Mouse (Mus musculus) forebrain, embryonic 11.5 days (tissue): ENCODE measurements at regions not wholly inside any gene's neighbourhood (a gene's known extent, or its start where the extent isn't known, plus 50 kb on each side); places are given as distances from the start of the nearest gene placed in this dataset.
"Not testable (repeated sequence)": the region's sequence is repeated elsewhere in the genome, so short reads cannot be mapped to it uniquely, and the experiment has no call there.

ENCODE experiments used
- ATAC-seq: fragments of 200-750 bp; cut with Nextera tagmentation; replicated peaks from 2 replicates; pipeline ENCODE4 v1.8.0; 2017; ENCODE audit warnings: moderate TSS enrichment; ENCODE audit not compliant: low FRiP score
- DNase-seq: peaks from one replicate; pipeline ENCODE4 v3.0.0-alpha.2; 2017; ENCODE audit warnings: low spot score
- H3K27ac ChIP-seq: fragments of 300-500 bp; sonication (generic); 2 replicates; pipeline ENCODE4 v1.5.1; 2014; ENCODE audit warnings: low read depth, low read length
- H3K27me3 ChIP-seq: fragments of 300-500 bp; sonication (generic); 2 replicates; pipeline ENCODE4 v1.6.1; 2014; ENCODE audit warnings: mild to moderate bottlenecking, low read length, mixed read lengths; ENCODE audit not compliant: control insufficient read depth, insufficient read depth
- H3K36me3 ChIP-seq: fragments of 300-500 bp; sonication (generic); 2 replicates; pipeline ENCODE4 v1.6.1; 2014; ENCODE audit warnings: mild to moderate bottlenecking, low read length, moderate library complexity, mixed read lengths; ENCODE audit not compliant: control insufficient read depth, insufficient read depth
- H3K4me1 ChIP-seq: fragments of 300-500 bp; sonication (generic); replicated peaks from 2 replicates; pipeline ENCODE4 v1.6.1; 2014; ENCODE audit warnings: low read length, mixed read lengths; ENCODE audit not compliant: control insufficient read depth, insufficient read depth
- H3K4me2 ChIP-seq: fragments of 300-500 bp; sonication (generic); 2 replicates; pipeline ENCODE4 v1.6.1; 2014; ENCODE audit warnings: low read depth, mild to moderate bottlenecking, low read length, moderate library complexity, mixed read lengths; ENCODE audit not compliant: severe bottlenecking
- H3K4me3 ChIP-seq: fragments of 300-500 bp; sonication (generic); 2 replicates; pipeline ENCODE4 v1.5.1; 2014; ENCODE audit warnings: low read depth, low read length
- H3K9ac ChIP-seq: fragments of 300-500 bp; sonication (generic); 2 replicates; pipeline ENCODE4 v1.6.1; 2014; ENCODE audit warnings: low read length
- H3K9me3 ChIP-seq: fragments of 300-500 bp; sonication (generic); 2 replicates; pipeline ENCODE4 v1.6.1; 2016; ENCODE audit warnings: low read length, mixed read lengths; ENCODE audit not compliant: control insufficient read depth
- WGBS: fragments of 180-500 bp; shearing (Covaris S2); extraction: QIAGEN DNeasy Blood & Tissue Kit; methylation state at CpG from one replicate; pipeline ENCODE4 v1.1.7; 2014; 5-methylcytosine and 5-hydroxymethylcytosine counted together

DNA sequence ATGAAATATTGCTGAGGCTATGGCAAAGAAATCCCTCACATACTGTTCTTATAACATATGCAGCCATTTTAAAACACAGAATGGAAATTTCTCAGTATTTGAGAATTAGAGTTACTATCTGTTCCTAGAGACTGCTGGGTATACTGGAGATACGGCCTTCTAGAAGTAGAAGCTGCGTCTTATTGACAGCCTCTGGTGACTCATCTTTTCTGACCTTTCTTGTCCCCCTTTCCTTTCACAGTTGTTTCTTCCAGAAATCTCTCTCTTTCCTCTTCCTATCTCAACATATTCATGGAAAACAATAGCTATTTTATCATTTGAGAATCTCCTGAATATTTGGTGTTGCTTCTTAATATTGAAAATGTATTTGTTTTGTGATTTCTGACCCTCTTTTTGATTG is 315.1 kb downstream of the Atxn7l3b start:
- H3K9me3 ChIP-seq: no peaks in the 10 kb centered on the region
- ATAC-seq (no peak), DNase-seq (no peak)
- H3K4me2 ChIP-seq: no peak overlapping the region
- H3K4me3 ChIP-seq: no peak overlapping the region
- no peak overlapping the region for H3K9ac ChIP-seq
- no peak overlapping the region for H3K27ac ChIP-seq
- no peaks in the 10 kb centered on the region for H3K36me3 ChIP-seq
- H3K4me1 ChIP-seq: no peaks in the 10 kb centered on the region
- H3K27me3 ChIP-seq: no peaks in the 10 kb centered on the region
- WGBS: 92% methylated on average over 2 of the region's 2 CpGs

DNA sequence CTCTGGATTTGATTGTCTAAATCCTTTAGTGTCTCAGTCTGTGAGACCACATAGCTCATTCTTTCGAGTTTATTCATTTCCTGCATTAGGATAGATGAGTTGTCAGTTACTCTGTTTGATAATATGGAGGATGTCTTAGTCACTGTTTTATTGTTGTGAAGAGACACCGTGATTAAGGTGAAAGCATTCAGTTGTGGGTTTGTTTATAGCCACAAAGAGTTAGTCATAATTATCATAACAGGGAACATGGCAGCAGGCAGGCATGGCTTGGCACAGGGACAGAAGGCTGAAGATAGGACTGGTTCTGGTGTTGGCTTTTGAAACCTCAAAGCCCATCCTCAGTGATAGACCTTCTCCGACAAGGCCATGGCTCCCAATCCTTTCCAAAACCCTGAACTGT is 314.6 kb downstream of the Atxn7l3b start:
- Histone ChIP-seq H3K27ac (no peak overlapping the region), H3K27me3 (no peaks in the 10 kb centered on the region), H3K9ac (no peak overlapping the region), H3K4me2 (no peak overlapping the region), H3K36me3 (no peaks in the 10 kb centered on the region), H3K4me3 (no peak overlapping the region), H3K4me1 (peaks cover 2% of the 10 kb centered on the region; the same call in 1 of the 2 replicates), H3K9me3 (no peaks in the 10 kb centered on the region)
- DNase-seq (no peak), ATAC-seq (no peak)
- 85% methylated on average over 3 of the region's 3 CpGs for WGBS

- Histone ChIP-seq H3K27me3 (no peaks in the 10 kb centered on the region), H3K9ac (no peak overlapping the region), H3K4me2 (no peak overlapping the region), H3K4me3 (no peak overlapping the region), H3K27ac (no peak overlapping the region), H3K4me1 (peaks cover 7% of the 10 kb centered on the region; the same call in 1 of the 2 replicates), H3K9me3 (no peaks in the 10 kb centered on the region), H3K36me3 (no peaks in the 10 kb centered on the region)
- DNase-seq (no peak), ATAC-seq (peak; percentile 63)
- 60% methylated on average over 3 of the region's 3 CpGs for WGBS
Measured at GRCm38 (mm10) chr10:112619740-112620139, 309.1 kb downstream of the Atxn7l3b start.

DNA sequence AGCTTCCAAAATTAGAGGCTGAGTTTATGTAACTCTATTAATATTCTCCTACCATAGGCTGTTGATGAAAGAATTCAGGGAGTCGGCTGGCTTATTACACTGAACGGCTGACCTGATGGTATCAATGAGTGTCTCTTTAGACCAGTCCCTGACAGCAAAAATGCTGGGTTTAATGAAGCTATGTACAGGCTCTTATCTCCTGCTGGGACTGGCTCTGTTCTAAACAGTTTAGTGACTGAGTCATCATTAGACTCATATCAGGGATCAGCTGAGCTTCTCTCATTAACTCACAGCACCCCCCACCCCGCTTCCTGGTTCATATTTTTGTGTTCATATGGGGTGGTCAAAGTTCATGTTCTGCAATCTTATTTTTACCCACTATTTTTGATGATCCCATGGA is 299.0 kb downstream of the Atxn7l3b start:
- Histone ChIP-seq H3K4me1 (no peaks in the 10 kb centered on the region), H3K9me3 (no peaks in the 10 kb centered on the region), H3K36me3 (no peaks in the 10 kb centered on the region), H3K4me3 (no peak overlapping the region), H3K4me2 (no peak overlapping the region), H3K27ac (no peak overlapping the region), H3K9ac (no peak overlapping the region), H3K27me3 (no peaks in the 10 kb centered on the region)
- WGBS: 80% methylated on average over 3 of the region's 3 CpGs
- DNase-seq (no peak), ATAC-seq (0 out of 2 replicates have a peak, but pooled peaks have one; percentile 18)

GRCm38 (mm10) chr10:112635199-112635598 is 293.6 kb downstream of the Atxn7l3b start:
- no peaks in the 10 kb centered on the region for H3K27me3 ChIP-seq
- 81% methylated on average over 1 of the region's 1 CpGs for WGBS
- H3K4me3 ChIP-seq: no peak overlapping the region
- H3K27ac ChIP-seq: no peak overlapping the region
- H3K4me2 ChIP-seq: no peak overlapping the region
- H3K9ac ChIP-seq: no peak overlapping the region
- no peaks in the 10 kb centered on the region for H3K4me1 ChIP-seq
- DNase-seq: no peak
- H3K9me3 ChIP-seq: no peaks in the 10 kb centered on the region
- ATAC-seq: no peak
- no peaks in the 10 kb centered on the region for H3K36me3 ChIP-seq

DNA sequence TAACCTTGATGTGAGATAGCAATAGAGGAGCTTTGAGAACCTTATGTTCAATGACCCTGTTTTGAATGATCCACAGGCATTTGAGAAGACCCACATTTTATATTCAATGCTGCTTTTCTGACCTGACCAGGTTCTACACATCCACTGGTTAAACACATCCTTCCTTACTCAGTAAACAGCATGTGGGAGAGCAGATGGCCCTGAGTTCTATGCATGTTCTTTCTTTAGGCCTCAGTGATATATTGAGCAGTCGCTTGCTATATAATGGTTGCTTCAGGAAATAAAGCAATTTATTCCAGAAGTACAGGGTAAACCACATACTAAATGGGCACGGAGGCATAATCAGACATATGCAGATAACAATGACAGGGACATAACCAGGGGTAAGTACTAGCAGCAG is 292.2 kb downstream of the Atxn7l3b start:
- DNase-seq (no peak), ATAC-seq (no peak; the same call in 1 of the 2 replicates)
- 92% methylated on average over 2 of the region's 2 CpGs for WGBS
- Histone ChIP-seq H3K9me3 (no peaks in the 10 kb centered on the region), H3K36me3 (no peaks in the 10 kb centered on the region), H3K9ac (no peak overlapping the region), H3K4me1 (no peaks in the 10 kb centered on the region), H3K27me3 (no peaks in the 10 kb centered on the region), H3K4me2 (no peak overlapping the region), H3K27ac (no peak overlapping the region), H3K4me3 (no peak overlapping the region)

DNA sequence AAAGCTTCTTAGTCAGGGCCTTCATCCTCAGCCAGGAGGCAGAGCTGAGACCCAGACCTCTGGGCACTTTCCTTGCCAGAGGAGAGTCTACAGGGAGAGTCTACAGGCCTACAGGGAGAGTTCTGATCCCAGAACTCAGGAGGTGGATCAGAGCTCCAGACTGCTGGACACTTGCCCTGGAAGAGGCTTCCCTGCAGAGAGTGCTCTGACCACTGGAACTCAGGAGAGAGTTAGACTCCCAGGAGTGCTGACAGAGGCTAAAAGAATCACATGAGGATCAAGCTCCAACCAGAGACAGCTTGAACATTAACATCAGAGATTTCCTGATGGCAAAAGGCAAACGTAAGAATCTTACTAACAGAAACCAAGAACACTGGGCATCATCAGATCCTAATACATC is 288.2 kb downstream of the Atxn7l3b start:
- not testable (repeated sequence) for H3K9me3 ChIP-seq, H3K4me1 ChIP-seq, H3K4me2 ChIP-seq, H3K9ac ChIP-seq, H3K27me3 ChIP-seq, H3K36me3 ChIP-seq, ATAC-seq, H3K4me3 ChIP-seq, H3K27ac ChIP-seq, DNase-seq
- WGBS: 97% methylated on average over 1 of the region's 1 CpGs

DNA sequence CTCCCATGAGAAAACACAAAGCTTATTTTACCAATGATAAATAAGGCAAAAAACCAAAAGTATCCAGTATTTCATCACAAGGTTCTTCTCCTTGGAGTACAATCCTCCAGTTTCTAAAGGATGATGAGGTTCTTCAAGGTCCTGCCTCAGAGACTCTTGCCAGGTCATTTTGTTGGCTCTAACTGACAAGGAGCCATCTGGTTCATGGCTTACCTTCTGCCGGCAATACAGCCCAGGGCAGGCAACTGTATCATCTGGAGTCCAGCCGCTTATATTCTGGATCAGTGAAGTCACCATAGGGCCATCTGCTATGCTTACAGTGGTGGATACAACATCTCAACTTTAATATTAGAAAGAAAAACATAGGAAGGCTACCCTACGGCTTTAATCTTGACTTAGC is 279.8 kb downstream of the Atxn7l3b start:
- WGBS: 91% methylated on average over 3 of the region's 3 CpGs
- no peak for ATAC-seq
- Histone ChIP-seq H3K9ac (no peak overlapping the region), H3K36me3 (no peaks in the 10 kb centered on the region), H3K4me1 (no peaks in the 10 kb centered on the region), H3K9me3 (no peaks in the 10 kb centered on the region), H3K27ac (no peak overlapping the region), H3K4me3 (no peak overlapping the region), H3K4me2 (no peak overlapping the region), H3K27me3 (no peaks in the 10 kb centered on the region)
- no peak for DNase-seq
